Mouse (Mus musculus) monocyte, adult 5-6 weeks (primary cell): Measurements from ENCODE around the gene Ppa1. TPM values are rescaled to one million over a fixed set of nuclear protein-coding genes. Genes with fewer than 3 reads are reported as not detected.

Experiments
- ATAC-seq: fragments of 153-309, 156-312 bp; replicated peaks from 2 replicates; pipeline ENCODE4 v1.8.0; 2017; ENCODE audit warnings: mild to moderate bottlenecking; ENCODE audit not compliant: low TSS enrichment, insufficient number of reproducible peaks, severe bottlenecking, poor library complexity, low FRiP score
- total RNA-seq: library from RNA; stranded (forward); fragments of 200-1000, 200-491, 200-594 nt; gene quantifications from 3 replicates; pipeline ENCODE4 v1.2.3, GENCODE M21; 2017

Gene Ppa1
- total RNA-seq, 1 experiment from 2014 or later, result 13.3 TPM

DNA sequence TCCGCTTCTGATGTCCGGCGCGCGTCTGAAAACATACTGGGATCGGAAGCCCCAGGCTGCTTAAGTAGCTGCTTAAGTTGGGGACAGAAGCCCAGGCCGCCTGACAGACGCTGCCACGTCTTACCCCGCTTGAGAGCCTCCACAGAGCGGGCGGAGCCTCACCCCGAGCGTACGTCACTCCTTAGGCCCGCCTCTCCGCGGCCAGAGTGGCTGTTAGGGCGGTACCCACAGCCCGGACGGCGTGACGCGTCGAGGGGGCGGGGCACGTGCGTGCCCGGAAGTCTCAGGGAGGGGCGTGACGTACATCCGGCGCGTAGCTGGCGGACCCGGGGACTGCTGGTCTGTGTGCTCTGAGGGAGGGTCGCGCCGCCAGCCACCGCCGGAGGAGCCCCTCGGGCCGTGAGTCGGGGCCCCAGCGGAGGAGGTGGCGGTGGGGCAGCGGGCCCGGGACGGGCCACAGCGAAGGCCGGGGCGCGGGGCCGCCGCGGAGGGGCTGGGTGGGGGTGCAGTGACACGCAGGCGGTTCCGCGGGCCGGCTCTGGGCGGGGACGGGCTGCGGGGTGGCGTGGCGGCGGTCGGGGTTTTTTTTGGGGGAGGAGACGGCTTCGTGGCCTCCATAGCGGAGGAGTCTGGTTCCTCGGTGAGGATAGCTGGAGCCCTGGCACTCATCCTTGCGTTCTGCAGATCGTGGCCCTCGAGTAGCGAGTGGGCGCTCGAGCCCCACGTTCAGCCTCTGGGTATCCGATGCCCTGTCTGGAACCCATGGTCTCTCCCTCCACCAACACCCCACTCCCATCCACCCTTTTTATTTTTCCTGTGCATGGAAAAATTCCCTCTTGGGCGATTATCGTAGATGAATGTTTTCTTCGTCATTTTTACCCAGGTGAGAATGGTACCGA, 31.9 kb downstream of the Ppa1 start, which contains the start of gene Sar1a:
Gene Sar1a, plus strand, starts transcription at position 285 of the 899 bp plus-strand sequence.
- peak; percentile 98 for ATAC-seq

DNA sequence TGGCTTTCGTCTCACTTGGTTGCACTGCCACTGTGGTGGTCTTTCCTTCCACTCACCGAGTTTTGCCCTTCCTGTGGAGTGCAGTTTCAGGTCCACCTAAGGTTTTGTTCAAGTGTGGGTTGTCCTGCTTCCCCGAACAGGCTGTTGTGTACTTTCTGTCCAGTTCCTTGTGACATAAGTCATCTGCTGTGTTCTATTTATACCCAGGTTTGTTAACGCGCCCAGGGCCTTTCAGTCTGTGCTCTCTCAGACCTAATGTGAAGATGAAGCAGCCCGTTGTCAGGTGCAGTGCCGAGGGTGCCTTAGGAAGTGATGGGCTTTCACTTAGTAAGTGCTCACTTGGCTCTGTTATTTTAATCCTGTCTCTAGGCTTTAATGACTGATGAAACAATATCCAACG, 41.1 kb downstream of the Ppa1 start:
- no peak for ATAC-seq

DNA sequence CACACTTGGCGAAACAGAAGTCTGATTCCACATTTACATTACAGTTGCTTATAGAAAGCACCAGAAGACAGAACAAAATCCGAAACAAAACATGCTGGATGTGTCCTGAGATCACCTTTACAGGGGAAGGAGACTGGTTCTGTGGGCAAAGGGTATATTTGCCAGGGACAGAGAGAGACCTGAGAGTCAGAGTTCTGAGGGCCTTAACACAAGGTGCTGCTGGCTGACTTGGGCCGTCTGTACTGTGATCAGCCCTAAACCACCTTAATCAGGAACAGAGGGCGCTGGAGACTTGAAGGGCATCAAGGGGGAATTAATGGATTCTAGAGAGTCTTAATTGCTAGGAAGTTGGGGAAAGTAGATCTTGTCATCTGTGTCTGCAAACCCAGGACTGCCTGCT, 45.2 kb downstream of the Ppa1 start:
- no peak for ATAC-seq

DNA sequence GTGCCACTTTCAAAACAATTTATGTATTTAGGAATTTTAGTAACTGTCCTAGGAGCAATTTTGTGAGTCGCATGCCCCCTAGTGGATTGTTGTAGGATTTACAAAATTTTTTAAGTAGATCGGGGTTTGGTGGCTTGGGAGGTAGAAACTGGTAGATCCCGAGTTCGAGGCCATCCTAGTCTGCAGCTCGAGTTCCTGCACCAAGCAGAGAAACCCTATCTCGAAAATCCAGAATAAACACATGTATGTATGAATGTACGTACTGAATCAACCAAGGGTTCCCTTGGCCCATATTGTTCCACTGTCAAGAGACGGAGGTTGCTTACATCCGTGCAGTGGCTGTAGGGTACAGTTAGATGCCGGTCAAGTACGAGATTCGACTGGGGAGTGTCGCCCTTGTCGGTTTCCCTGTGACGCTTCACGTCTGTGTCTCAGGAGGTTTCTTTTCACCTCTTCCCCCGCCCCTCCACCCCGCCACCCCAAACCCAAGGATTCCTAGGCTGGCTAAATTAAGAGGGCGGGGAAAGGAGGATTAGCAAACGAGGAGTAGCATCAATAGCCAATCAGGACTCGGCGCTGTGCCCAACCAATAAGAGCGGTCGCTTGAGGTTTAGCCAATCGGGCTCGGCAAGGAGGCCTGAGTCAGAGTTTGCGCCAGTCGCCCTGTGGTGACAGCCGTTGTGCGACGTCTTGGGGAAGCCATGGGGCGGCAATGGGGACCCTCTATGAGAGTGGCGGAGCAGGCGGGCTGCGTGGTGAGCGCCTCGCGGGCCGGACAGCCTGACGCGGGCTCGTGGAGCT, 46.7 kb downstream of the Ppa1 start, which contains the start of gene Tysnd1:
Gene Tysnd1, plus strand, starts transcription at position 645 of the 801 bp plus-strand sequence.
- ATAC-seq, result peak; percentile 95

DNA sequence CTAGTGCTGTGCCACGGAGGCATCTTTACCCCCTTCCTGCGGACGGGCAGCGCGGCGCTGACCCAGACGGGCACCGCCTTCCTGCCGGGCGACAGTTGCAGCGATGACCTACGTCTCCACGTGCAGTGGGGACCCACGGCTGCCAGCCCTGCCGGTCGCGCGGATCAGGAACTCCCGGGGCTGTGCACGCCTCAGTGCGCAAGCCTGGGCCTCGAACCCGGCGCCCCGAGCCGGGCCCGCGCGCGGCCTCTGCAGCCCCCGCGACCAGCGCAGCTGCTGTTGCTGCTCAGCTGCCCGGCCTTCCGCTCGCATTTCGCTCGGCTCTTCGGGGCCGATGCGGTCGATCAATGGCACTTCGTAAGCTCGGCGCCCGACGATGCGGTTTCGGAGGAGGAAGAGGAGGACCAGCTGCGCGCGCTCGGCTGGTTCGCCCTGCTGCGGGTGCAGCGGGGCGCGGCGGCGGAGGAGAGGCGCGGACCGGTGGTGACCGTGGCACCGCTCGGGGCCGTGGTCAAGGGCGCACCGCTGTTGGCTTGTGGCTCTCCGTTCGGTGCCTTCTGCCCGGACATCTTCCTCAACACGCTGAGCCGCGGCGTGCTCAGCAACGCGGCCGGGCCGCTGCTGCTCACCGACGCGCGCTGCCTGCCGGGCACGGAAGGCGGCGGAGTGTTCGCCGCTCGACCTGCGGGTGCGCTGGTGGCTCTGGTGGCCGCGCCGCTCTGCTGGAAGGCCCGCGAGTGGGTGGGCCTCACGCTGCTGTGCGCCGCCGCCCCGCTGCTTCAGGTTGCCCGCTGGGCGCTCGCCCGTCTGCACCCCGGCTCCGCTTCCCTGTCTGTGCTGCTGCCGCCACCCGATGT, 47.6 kb downstream of the Ppa1 start:
- no peak for ATAC-seq

DNA sequence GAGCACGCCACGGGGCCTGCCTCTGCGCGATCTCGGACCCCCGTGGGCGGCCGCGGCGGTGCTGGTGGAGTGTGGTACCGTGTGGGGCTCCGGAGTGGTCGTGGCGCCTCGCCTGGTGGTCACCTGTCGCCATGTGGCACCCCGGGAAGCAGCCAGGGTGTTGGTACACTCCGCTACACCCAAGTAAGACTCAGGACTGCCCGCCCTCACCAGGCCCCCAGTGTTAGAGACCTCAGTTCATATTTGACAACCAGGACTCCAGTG, 48.1 kb downstream of the Ppa1 start:
- no peak for ATAC-seq

DNA sequence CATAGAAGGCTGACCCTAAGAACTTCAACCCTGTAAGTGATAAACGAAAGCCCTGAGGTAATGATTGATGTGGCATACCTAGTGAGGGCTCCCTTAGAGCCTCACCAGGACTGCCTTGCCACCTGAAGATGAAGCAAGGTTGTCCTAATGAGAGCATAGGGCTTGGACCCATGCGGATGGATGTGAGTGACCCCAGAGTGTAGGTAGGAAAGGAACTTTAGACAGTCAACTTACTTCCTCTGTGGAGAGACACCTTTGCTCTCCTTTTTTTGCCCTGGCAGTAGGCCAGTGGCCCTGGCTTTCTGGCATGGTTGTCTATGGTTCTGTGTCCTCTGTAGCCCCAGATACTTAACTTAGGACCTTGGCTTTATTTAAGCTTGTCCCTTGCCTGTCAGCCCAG, 48.7 kb downstream of the Ppa1 start:
- ATAC-seq, result no peak

DNA sequence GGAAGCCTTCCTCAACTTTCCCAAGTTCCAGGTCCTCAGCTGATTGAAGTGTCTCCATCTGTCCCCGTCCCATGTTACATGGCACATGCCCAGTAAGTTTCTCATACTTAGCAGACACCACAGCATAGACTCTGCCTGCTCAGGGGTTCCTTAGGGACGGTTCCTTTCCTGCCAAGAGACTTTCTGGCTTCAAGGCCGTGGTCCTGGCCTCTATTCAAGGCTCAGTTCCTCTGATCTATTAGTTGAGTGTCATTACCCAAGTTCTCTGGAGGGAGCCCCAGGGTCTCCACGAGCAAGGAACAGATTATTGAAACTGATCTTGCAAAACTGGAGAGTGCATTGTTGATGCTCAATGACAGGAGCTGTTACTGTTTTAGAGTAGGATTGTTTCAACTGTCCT, 56.3 kb downstream of the Ppa1 start:
- no peak for ATAC-seq

DNA sequence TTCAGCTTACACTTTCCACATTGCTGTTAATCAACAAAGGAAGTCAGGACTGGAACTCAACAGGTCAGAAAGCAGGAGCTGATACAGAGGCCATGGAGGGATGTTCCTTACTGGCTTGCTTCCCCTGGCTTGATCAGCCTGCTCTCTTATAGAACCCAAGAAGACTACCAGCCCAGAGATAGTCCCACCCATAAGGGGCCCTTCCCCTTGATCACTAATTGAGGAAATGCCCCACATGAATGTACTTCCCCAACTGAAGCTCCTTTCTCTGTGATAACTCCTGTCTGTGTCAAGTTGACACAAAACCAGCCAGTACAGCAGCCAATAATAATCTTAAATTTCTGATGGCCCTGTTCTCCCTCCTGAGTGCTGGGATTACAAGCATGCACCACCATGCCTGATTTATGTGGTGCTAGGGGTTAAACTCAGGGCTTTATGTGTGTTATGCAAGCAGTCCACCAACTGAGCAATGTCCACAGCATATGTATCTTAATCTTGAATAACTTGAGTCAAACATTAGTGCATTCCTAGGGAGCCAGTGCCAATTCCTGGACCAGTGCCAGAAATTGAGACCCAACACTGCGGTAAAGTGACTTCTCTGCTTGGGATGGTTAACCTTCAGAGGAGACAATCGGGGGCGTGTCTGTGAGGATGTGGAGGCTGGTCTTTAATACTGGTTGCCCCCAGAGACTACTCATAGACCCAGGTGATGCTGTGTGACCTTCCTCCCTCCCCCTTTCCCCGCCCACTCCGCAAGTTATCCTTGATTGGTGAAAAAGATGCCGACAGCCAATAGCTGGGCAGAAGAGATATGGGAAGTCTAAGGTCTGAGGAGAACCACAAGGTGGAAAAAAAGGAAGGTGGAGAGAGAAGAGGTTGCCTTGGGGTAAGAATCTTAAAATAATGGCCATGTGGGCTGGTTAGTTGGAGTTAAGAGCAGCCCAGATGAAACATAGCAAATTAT, 58.3 kb downstream of the Ppa1 start:
- ATAC-seq, result 0 out of 2 replicates have a peak, but pooled peaks have one; percentile 15

DNA sequence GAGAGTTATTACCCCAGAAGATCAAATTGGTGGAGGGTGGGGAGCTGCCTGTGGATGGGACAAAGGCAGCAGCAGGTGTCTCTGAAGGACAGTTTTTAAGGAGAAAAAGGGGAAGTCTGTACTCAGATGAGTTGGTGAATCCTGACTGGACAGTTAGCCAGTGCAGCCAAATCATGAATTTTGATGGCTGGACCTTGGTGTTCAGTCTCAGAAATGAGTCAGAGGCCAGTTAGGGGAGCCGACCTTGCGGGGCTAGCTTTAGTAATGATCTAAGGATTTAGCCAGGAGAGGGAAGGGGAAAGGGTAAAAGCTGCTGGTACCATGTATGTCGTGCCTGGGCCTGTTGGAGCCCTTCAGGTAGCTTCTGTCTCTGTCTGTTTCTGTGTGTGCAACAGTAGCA, 65.2 kb downstream of the Ppa1 start:
- ATAC-seq, result no peak

DNA sequence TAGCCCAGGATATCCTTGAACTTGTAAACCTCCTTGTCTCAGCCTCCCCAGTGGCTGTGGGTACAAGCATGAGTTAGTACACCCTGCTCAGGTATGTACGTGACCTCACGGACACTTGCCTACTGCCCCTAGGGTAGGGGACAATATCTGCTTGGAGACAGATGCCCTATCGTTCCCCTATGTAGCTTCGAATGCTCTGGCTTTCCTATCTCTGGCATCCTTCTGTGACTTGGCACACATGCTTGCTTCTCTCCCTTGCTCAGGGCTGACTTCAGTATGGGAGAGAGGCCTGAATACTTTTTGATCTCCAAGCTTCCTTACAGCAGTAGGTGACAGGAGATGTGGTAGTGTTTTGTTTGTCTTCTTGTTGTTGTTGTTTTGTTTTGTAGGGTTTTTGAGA, 65.8 kb downstream of the Ppa1 start:
- ATAC-seq, result no peak

DNA sequence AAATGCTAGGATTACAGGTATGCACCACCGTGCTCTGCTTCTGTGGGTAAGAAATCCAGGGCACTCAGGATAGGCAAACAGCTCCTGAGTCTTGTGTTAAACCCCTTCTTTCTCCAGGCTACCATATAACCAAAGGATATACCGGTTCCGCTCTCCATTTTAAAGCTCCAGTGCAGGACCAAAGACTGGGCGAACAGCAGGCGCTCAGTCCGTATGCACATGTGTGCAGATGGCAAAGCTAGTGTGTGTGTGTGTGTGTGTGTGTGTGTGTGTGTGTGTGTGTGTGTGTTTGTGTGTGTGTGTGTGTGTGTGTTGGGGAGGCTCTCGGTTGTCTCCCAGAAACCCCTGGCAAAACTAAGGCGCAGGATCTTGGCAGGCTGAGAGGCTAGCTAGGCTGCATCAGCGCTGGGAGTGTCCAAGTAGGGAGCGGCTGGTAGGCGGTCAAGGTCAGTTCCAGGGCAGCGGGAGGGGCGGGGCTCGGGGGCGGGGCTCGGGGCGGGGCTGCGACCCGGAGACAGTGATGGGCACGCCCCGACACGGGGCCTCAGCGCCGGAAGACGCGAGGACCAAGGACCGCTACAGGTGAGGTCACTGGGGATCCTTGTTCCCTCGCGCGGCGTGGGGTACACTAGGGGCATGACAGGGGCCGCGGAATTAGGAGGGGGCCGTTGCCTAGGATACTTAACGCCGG, 66.6 kb downstream of the Ppa1 start, which contains the start of gene Aifm2:
Gene Aifm2, plus strand, starts transcription at position 493 of the 691 bp plus-strand sequence.
- ATAC-seq, result peak; percentile 80

DNA sequence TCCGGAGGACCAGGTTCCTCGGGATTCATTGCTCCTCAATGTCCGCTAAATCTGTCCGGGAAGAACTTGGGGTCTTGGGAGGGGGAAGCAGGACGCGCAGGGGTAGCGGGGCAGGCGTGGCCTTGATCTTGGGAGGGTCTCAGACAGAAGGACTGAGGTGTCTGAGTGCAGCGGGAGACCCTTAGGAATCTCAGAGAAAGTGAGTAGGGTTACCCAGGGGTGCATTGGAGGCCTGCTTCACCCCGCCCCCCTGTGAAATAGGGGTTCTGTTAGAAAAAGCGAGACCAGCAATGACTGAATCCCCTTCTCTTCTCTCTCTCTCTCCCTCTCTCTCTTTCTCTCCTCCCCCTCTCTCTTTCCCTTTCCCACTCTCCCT, 67.1 kb downstream of the Ppa1 start:
- ATAC-seq, result no peak

DNA sequence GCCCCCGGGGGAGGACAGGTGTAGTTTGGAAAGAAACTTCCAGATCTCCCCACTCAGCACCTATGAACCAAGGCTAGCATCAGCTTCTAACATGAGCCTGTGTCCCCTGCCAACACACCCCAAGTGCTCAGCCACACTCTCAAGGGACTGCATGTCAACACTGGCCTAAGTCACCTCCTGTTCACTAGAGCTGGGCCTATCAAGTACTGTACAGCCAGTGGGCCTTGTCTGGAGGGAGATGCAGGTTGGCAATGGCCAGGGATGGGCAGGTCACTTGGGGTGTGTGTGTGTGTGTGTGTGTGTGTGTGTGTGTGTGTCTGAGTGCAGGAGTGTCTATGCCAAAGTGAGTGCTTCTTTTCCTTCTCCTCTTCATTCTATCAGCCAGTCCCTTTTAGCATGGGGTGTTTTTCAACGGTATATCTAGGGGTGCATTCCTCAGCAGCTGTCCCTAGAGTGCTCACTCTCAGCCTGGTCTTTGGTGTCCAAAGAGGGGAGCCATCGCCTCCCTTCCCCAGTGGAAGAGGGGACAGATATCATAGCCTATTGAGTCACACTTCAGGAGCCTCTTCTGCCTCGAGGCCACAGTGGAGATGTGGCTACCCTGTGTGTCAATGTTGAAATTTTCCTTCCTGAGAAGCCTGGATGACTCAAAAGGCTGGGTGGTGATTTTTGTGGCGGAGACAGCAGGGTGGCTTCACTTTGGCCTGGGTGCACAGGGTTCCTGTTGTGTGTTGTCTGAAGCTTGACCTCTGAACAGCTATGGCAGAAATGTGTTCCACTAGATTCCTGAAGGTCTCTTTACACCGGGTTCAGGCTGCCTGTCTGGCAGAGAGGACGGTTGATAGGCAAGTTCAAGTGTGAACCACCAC, 67.9 kb downstream of the Ppa1 start:
- ATAC-seq, result no peak

DNA sequence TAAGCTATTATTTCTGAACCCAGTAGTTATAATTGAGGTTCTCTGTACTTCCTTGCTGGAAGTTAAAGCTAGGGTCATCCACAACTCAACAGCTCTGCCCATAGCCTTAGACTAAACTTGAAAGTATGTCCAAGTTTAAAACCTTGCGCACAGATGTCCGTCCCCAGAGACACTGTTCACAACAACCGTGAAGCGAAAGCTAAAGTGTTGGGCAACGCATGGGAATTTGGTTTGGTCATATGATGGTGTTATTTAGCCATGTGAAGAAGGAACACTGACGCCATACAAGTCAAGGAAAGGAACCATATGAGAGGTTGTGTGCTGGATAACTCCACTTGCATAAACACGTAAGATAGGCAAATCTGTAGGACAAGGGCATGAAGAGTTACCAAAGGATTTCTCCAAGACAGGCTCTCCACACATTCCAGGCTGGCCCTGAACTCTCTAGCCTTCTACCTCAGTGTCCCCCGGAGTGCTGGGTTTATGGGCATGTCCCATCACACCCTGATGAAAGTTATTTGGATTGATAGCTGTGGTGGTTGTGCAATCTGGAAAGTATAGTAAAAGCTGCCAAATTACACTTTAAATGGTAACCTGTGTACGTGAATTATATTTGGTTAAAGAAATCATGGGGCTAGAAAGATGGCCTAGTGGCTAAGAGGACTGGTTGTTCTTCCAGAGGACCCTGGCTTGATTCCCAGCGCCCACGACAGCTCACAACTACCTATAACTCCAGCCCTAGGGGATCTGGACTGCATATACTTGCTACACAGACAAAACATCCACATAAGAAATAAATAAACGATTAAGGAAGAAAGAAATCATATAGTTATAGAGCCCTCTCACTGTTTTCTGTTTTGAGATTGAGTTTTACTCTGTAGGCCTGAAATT, 69.3 kb downstream of the Ppa1 start:
- ATAC-seq, result no peak

DNA sequence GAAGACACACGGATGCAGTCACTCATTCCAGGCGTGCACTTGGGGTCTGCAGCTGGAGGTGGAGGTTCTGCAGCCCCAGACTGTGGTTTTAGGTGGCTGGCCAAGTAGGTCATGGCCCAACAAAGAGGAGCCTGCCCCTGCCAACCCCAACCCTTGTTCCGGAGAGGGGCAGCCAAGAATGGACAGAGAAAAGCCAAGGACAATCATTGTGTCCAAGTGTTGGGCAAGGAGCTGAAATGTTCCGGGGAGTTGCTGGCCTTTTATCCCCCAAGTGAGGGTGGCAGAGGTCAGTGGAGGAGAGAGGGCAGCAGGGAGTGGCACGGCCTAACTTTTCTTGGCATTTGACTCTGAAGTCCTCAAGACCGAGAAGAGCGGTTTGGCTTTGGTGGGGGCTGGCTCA, 72.0 kb downstream of the Ppa1 start:
- no peak for ATAC-seq
